Comparison of ENCODE assay signal across 10 mouse cellular contexts in genomic region chr2:167201463-167202291, GRCm38 (mm10). TPM values are rescaled to one million over a fixed set of nuclear protein-coding genes. Genes with fewer than 3 reads are reported as not detected.
DNase-seq lines count a peak whose midpoint lies in the region; ATAC-seq lines count a peak whose summit lies in the region.
"Had no signal": no experiment of that assay in that cellular context is flagged by ENCODE, and none has a peak within 500 bp of the region (broad histone marks: within the 10 kb centered on the region; RNA-seq: fewer than 3 reads in every experiment).

No protein-coding gene starts in this region.

- H3K27ac ChIP-seq in forebrain, embryonic 14.5 days (ENCODE audit: low read depth, low read length), result peak overlapping the region; percentile 84
- peak overlapping the region; percentile 87 for H3K27ac ChIP-seq in midbrain, embryonic 14.5 days (replicated peaks; ENCODE audit: low read depth, low read length)

- no peaks in the 10 kb centered on the region for H3K36me3 ChIP-seq in forebrain, embryonic 14.5 days (ENCODE audit: control insufficient read depth, insufficient read depth, low read length)
- no peaks in the 10 kb centered on the region for H3K36me3 ChIP-seq in midbrain, embryonic 14.5 days (ENCODE audit: control insufficient read depth, insufficient read depth, low read length)

- H3K4me1 ChIP-seq in forebrain, embryonic 14.5 days (ENCODE audit: control insufficient read depth, insufficient read depth, low read length), result peaks cover 10% of the 10 kb centered on the region; the same call in 1 of the 2 replicates
- H3K4me1 ChIP-seq in midbrain, embryonic 14.5 days (ENCODE audit: control insufficient read depth, insufficient read depth, low read length), result peaks cover 23% of the 10 kb centered on the region

- intact Hi-C loops in gastrocnemius, postnatal 14 days (cut with DNase I; ENCODE audit: low total_unique reads), result loop anchor here (5.0 kb wide), 1 partner anchor 129 kb away; no protein-coding TSS in a partner anchor

- H3K27me3 ChIP-seq in forebrain, embryonic 14.5 days (replicated peaks; ENCODE audit: control insufficient read depth, insufficient read depth, low read length), result no peaks in the 10 kb centered on the region
- H3K27me3 ChIP-seq in midbrain, embryonic 14.5 days (ENCODE audit: control insufficient read depth, insufficient read depth, low read length), result no peaks in the 10 kb centered on the region

- H3K9me3 ChIP-seq in forebrain, embryonic 14.5 days (replicated peaks; ENCODE audit: control insufficient read depth, low read length), result no peaks in the 10 kb centered on the region
- H3K9me3 ChIP-seq in midbrain, embryonic 14.5 days (ENCODE audit: control insufficient read depth, low read length), result no peaks in the 10 kb centered on the region

- WGBS in forebrain, embryonic 14.5 days, result 41% methylated on average over 16 of the region's 16 CpGs
- 12% methylated on average over 16 of the region's 16 CpGs for WGBS in midbrain, embryonic 14.5 days

- H3K4me2 ChIP-seq in forebrain, embryonic 14.5 days (ENCODE audit: low read length), result peak overlapping the region; percentile 28; the same call in 1 of the 2 replicates
- H3K4me2 ChIP-seq in midbrain, embryonic 14.5 days (ENCODE audit: low read length), result peak overlapping the region; percentile 39

- peak overlapping the region; percentile 32; the same call in 1 of the 2 replicates for H3K9ac ChIP-seq in forebrain, embryonic 14.5 days (ENCODE audit: low read length)
- peak overlapping the region; percentile 30; the same call in 1 of the 2 replicates for H3K9ac ChIP-seq in midbrain, embryonic 14.5 days (replicated peaks; ENCODE audit: low read length)

- no peak overlapping the region for H3K4me3 ChIP-seq in forebrain, embryonic 14.5 days (ENCODE audit: low read depth, low read length)
- H3K4me3 ChIP-seq in midbrain, embryonic 14.5 days (replicated peaks; ENCODE audit: low read depth, low read length), result no peak overlapping the region

- peak; percentile 78 for DNase-seq in brain, embryonic 18.5 days (ENCODE audit: low read depth, low spot score)
- peak; percentile 93 for DNase-seq in forebrain, embryonic 14.5 days (ENCODE audit: low spot score)
- peak; percentile 44 to 61 for DNase-seq in kidney, postnatal 4 days
- peak; percentile 93 for DNase-seq in midbrain, embryonic 14.5 days
- DNase-seq in gastrocnemius, postnatal 14 days, result no peak
- no peak for DNase-seq in lung, postnatal 14 days
- DNase-seq in lung, postnatal 36 days, result no peak

- peak; percentile 60 for ATAC-seq in forebrain, embryonic 14.5 days
- peak; percentile 62 for ATAC-seq in midbrain, embryonic 14.5 days (ENCODE audit: low FRiP score, low TSS enrichment)
- no peak for ATAC-seq in cerebellum, adult (ENCODE audit: insufficient number of reproducible peaks, low FRiP score, low TSS enrichment)

RNA-seq across cellular contexts. Expression of gene Kcnb1, which starts 11.7 kb away (rescaled TPM):
- polyA plus RNA-seq in forebrain, embryonic 14.5 days (2014; fragmentation: Nextera tagmentation; extraction: Ambion mirVana), result 1.6 and 2.1 TPM in 2 replicates
- 3.1 and 5.2 TPM in 2 replicates for polyA plus RNA-seq in midbrain, embryonic 14.5 days (2014; fragmentation: Nextera tagmentation; extraction: Ambion mirVana)
- 10 to 100 TPM; 21.2 to 23.8 TPM for total RNA-seq in gastrocnemius, postnatal 14 days (2021)

RNA-seq across cellular contexts. Expression of gene Ptgis, which starts 38.7 kb away (rescaled TPM):
- polyA plus RNA-seq in forebrain, embryonic 14.5 days (2014; fragmentation: Nextera tagmentation; extraction: Ambion mirVana), result 3.7 and 3.9 TPM in 2 replicates
- polyA plus RNA-seq in midbrain, embryonic 14.5 days (2014; fragmentation: Nextera tagmentation; extraction: Ambion mirVana), result 2.2 and 5.3 TPM in 2 replicates
- total RNA-seq in gastrocnemius, postnatal 14 days (2021), result 10 to 100 TPM in 1 of 2 experiments, 1 to 10 TPM in 1; 8.0 to 11.1 TPM
- total RNA-seq: hematopoietic stem cell, adult 5-6 weeks; neutrophil, adult 5-6 weeks had no signal

Comparison
In these comparisons a context has a peak if more than half of its experiments do, and no peak if none do; other contexts are left out.
1. DNase-seq: peak in brain, embryonic 18.5 days (single experiment), forebrain, embryonic 14.5 days (single experiment), kidney, postnatal 4 days (2 of 2) and midbrain, embryonic 14.5 days (single experiment); none in gastrocnemius, postnatal 14 days (single experiment), lung, postnatal 14 days (single experiment) and lung, postnatal 36 days (single experiment).